Mouse (Mus musculus) lung, postnatal 0 days (tissue): ENCODE results near the gene Ppp1ca.

Experiments
- CTCF ChIP-seq: IDR thresholded peaks from 2 replicates; pipeline ENCODE4 v1.5.1; 2016; ENCODE audit warnings: antibody characterized with exemption, mild to moderate bottlenecking
- EP300 ChIP-seq: IDR thresholded peaks from 2 replicates; pipeline ENCODE4 v1.6.1; 2016; ENCODE audit warnings: antibody characterized with exemption, mild to moderate bottlenecking, control low read depth

DNA sequence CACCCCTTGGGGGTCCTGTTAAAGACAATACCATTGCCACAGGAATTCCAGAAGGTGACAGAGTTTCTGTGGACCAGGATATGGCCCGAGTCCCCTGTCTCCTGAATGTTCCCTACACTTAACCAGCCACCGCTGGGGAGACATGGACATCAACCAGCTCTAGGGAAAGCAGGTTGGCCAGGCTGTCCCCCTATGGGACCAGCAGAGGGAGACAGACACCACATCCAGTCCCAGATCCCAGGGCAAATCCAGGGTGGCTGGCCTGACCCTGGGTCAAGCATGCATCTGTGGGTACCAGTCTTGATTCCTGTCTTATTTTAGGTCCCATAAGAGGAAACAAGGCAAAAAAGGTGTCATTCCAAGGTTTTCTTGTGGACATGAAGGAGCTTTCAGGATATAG is 15.1 kb downstream of the Ppp1ca start:
- peak; percentile 100 for TF ChIP-seq CTCF
- TF ChIP-seq EP300, result no peak
